Mouse (Mus musculus) embryonic facial prominence, embryonic 15.5 days (tissue): ENCODE measurements at regions not wholly inside any gene's neighbourhood (a gene's known extent, or its start where the extent isn't known, plus 50 kb on each side); places are given as distances from the start of the nearest gene placed in this dataset.

ENCODE experiments used
- ATAC-seq: fragments of 200-750 bp; cut with Nextera tagmentation; 2 replicates; pipeline ENCODE4 v1.8.0; 2017; ENCODE audit warnings: low read depth, moderate TSS enrichment; ENCODE audit not compliant: insufficient number of reproducible peaks, low FRiP score, low TSS enrichment
- H3K27ac ChIP-seq: fragments of 300-500 bp; sonication (generic); replicated peaks from 2 replicates; pipeline ENCODE4 v1.5.1; 2015; ENCODE audit warnings: mild to moderate bottlenecking, inconsistent platforms
- H3K27me3 ChIP-seq: fragments of 300-500 bp; sonication (generic); 2 replicates; pipeline ENCODE4 v1.6.1; 2015; ENCODE audit warnings: inconsistent platforms
- H3K36me3 ChIP-seq: fragments of 300-500 bp; sonication (generic); 2 replicates; pipeline ENCODE4 v1.6.1; 2015; ENCODE audit warnings: mild to moderate bottlenecking, inconsistent platforms
- H3K4me1 ChIP-seq: fragments of 300-500 bp; sonication (generic); 2 replicates; pipeline ENCODE4 v1.6.1; 2015; ENCODE audit warnings: inconsistent platforms
- H3K4me2 ChIP-seq: fragments of 300-500 bp; sonication (generic); replicated peaks from 2 replicates; pipeline ENCODE4 v1.6.1; 2015; ENCODE audit warnings: mild to moderate bottlenecking, inconsistent platforms
- H3K4me3 ChIP-seq: fragments of 300-500 bp; sonication (generic); replicated peaks from 2 replicates; pipeline ENCODE4 v1.5.1; 2015; ENCODE audit warnings: mild to moderate bottlenecking, inconsistent platforms
- H3K9ac ChIP-seq: fragments of 300-500 bp; sonication (generic); 2 replicates; pipeline ENCODE4 v1.6.1; 2015; ENCODE audit warnings: inconsistent platforms
- H3K9me3 ChIP-seq: fragments of 300-500 bp; sonication (generic); replicated peaks from 2 replicates; pipeline ENCODE4 v1.6.1; 2016; ENCODE audit warnings: inconsistent platforms
- WGBS: fragments of 180-500 bp; shearing (Covaris S2); methylation state at CpG from one replicate; pipeline ENCODE4 v1.1.7; 2015; 5-methylcytosine and 5-hydroxymethylcytosine counted together

GRCm38 (mm10) chr12:27597878-27598277, 255.5 kb upstream of the Sox11 start:
- Histone ChIP-seq H3K27me3 (no peaks in the 10 kb centered on the region), H3K27ac (no peak overlapping the region), H3K9ac (no peak overlapping the region), H3K4me3 (no peak overlapping the region), H3K36me3 (no peaks in the 10 kb centered on the region), H3K9me3 (no peaks in the 10 kb centered on the region), H3K4me2 (no peak overlapping the region), H3K4me1 (0 out of 2 replicates have a peak, but pooled peaks cover 4% of the 10 kb centered on the region)
- WGBS, result 29% methylated on average over 7 of the region's 7 CpGs
- no peak for ATAC-seq

- WGBS, result 31% methylated on average over 3 of the region's 3 CpGs
- no peaks in the 10 kb centered on the region for H3K9me3 ChIP-seq
- no peak overlapping the region for H3K9ac ChIP-seq
- ATAC-seq, result no peak
- no peak overlapping the region for H3K4me3 ChIP-seq
- no peak overlapping the region for H3K4me2 ChIP-seq
- H3K36me3 ChIP-seq, result no peaks in the 10 kb centered on the region
- H3K27me3 ChIP-seq, result no peaks in the 10 kb centered on the region
- H3K27ac ChIP-seq, result no peak overlapping the region
- 0 out of 2 replicates have a peak, but pooled peaks cover 4% of the 10 kb centered on the region for H3K4me1 ChIP-seq
Observed at GRCm38 (mm10) chr12:27597322-27597721, 254.9 kb upstream of the Sox11 start.

- no peak overlapping the region for H3K27ac ChIP-seq
Observed at GRCm38 (mm10) chr12:27595576-27595975, 253.2 kb upstream of the Sox11 start.

GRCm38 (mm10) chr12:27593436-27593835, 251.1 kb upstream of the Sox11 start:
- H3K27me3 ChIP-seq, result no peaks in the 10 kb centered on the region
- WGBS, result 67% methylated on average over 1 of the region's 1 CpGs
- H3K27ac ChIP-seq, result no peak overlapping the region
- no peak overlapping the region for H3K9ac ChIP-seq
- H3K9me3 ChIP-seq, result no peaks in the 10 kb centered on the region
- H3K4me2 ChIP-seq, result no peak overlapping the region
- H3K36me3 ChIP-seq, result no peaks in the 10 kb centered on the region
- H3K4me1 ChIP-seq, result 0 out of 2 replicates have a peak, but pooled peaks cover 4% of the 10 kb centered on the region
- H3K4me3 ChIP-seq, result no peak overlapping the region
- ATAC-seq, result no peak

More at GRCm38 (mm10) chr12:27595576-27595975, 253.2 kb upstream of the Sox11 start:
- Histone ChIP-seq H3K27me3 (no peaks in the 10 kb centered on the region), H3K4me1 (0 out of 2 replicates have a peak, but pooled peaks cover 4% of the 10 kb centered on the region), H3K4me3 (no peak overlapping the region), H3K4me2 (no peak overlapping the region), H3K9ac (no peak overlapping the region), H3K9me3 (no peaks in the 10 kb centered on the region), H3K36me3 (no peaks in the 10 kb centered on the region)
- no peak for ATAC-seq
- WGBS, result 59% methylated on average over 2 of the region's 2 CpGs

GRCm38 (mm10) chr12:27576109-27576700, 233.8 kb upstream of the Sox11 start:
- Histone ChIP-seq H3K36me3 (no peaks in the 10 kb centered on the region), H3K4me2 (no peak overlapping the region), H3K4me3 (no peak overlapping the region), H3K4me1 (no peaks in the 10 kb centered on the region), H3K9ac (no peak overlapping the region), H3K9me3 (no peaks in the 10 kb centered on the region), H3K27me3 (no peaks in the 10 kb centered on the region), H3K27ac (no peak overlapping the region)
- WGBS, result 61% methylated on average over 3 of the region's 3 CpGs
- ATAC-seq, result no peak

GRCm38 (mm10) chr12:27575629-27576028, 233.3 kb upstream of the Sox11 start:
- Histone ChIP-seq H3K4me2 (no peak overlapping the region), H3K9me3 (no peaks in the 10 kb centered on the region), H3K4me1 (no peaks in the 10 kb centered on the region), H3K36me3 (no peaks in the 10 kb centered on the region), H3K9ac (no peak overlapping the region), H3K27me3 (no peaks in the 10 kb centered on the region), H3K4me3 (no peak overlapping the region), H3K27ac (no peak overlapping the region)
- 56% methylated on average over 7 of the region's 7 CpGs for WGBS
- ATAC-seq, result no peak

GRCm38 (mm10) chr12:27567250-27567649, 224.9 kb upstream of the Sox11 start:
- Histone ChIP-seq H3K36me3 (no peaks in the 10 kb centered on the region), H3K27me3 (no peaks in the 10 kb centered on the region), H3K4me3 (no peak overlapping the region), H3K27ac (no peak overlapping the region), H3K4me2 (no peak overlapping the region), H3K4me1 (peaks cover 13% of the 10 kb centered on the region; the same call in 1 of the 2 replicates), H3K9ac (no peak overlapping the region), H3K9me3 (no peaks in the 10 kb centered on the region)
- no peak for ATAC-seq
- 72% methylated on average over 3 of the region's 3 CpGs for WGBS

GRCm38 (mm10) chr12:27565965-27566507, 223.7 kb upstream of the Sox11 start:
- H3K27me3 ChIP-seq, result no peaks in the 10 kb centered on the region
- no peak for ATAC-seq

GRCm38 (mm10) chr12:27564641-27565306, 222.4 kb upstream of the Sox11 start:
- peaks cover 13% of the 10 kb centered on the region; the same call in 1 of the 2 replicates for H3K4me1 ChIP-seq
- no peak for ATAC-seq
- H3K27me3 ChIP-seq, result no peaks in the 10 kb centered on the region
- peak overlapping the region; percentile 31; the same call in 1 of the 2 replicates for H3K27ac ChIP-seq
- WGBS, result 34% methylated on average over 5 of the region's 5 CpGs
- H3K36me3 ChIP-seq, result no peaks in the 10 kb centered on the region
- H3K9me3 ChIP-seq, result no peaks in the 10 kb centered on the region
- H3K4me2 ChIP-seq, result no peak overlapping the region
- H3K9ac ChIP-seq, result no peak overlapping the region
- H3K4me3 ChIP-seq, result no peak overlapping the region

More at GRCm38 (mm10) chr12:27565965-27566507, 223.7 kb upstream of the Sox11 start:
- no peak overlapping the region for H3K9ac ChIP-seq
- H3K4me3 ChIP-seq, result no peak overlapping the region
- H3K9me3 ChIP-seq, result no peaks in the 10 kb centered on the region
- H3K27ac ChIP-seq, result no peak overlapping the region
- 42% methylated on average over 8 of the region's 8 CpGs for WGBS
- no peaks in the 10 kb centered on the region for H3K36me3 ChIP-seq
- peaks cover 13% of the 10 kb centered on the region; the same call in 1 of the 2 replicates for H3K4me1 ChIP-seq
- no peak overlapping the region for H3K4me2 ChIP-seq

GRCm38 (mm10) chr12:27563900-27564299, 221.5 kb upstream of the Sox11 start:
- H3K4me3 ChIP-seq, result no peak overlapping the region
- no peaks in the 10 kb centered on the region for H3K9me3 ChIP-seq
- no peak overlapping the region for H3K4me2 ChIP-seq
- H3K36me3 ChIP-seq, result no peaks in the 10 kb centered on the region
- no peak overlapping the region for H3K9ac ChIP-seq
- peaks cover 13% of the 10 kb centered on the region; the same call in 1 of the 2 replicates for H3K4me1 ChIP-seq
- no peak for ATAC-seq
- no peaks in the 10 kb centered on the region for H3K27me3 ChIP-seq
- WGBS, result 15% methylated on average over 3 of the region's 3 CpGs
- 0 out of 2 replicates have a peak overlapping the region, but pooled peaks have one; percentile 31 for H3K27ac ChIP-seq

- H3K9me3 ChIP-seq, result no peaks in the 10 kb centered on the region
- no peak overlapping the region for H3K27ac ChIP-seq
- 8% methylated on average over 1 of the region's 1 CpGs for WGBS
- no peak overlapping the region for H3K4me2 ChIP-seq
- no peaks in the 10 kb centered on the region for H3K27me3 ChIP-seq
- H3K4me3 ChIP-seq, result no peak overlapping the region
- no peak for ATAC-seq
- H3K36me3 ChIP-seq, result no peaks in the 10 kb centered on the region
- no peaks in the 10 kb centered on the region for H3K4me1 ChIP-seq
- no peak overlapping the region for H3K9ac ChIP-seq
Observed at GRCm38 (mm10) chr12:27552809-27553208, 210.4 kb upstream of the Sox11 start.
